Mouse (Mus musculus): ENCODE measurements at regions not wholly inside any gene's neighbourhood (a gene's known extent, or its start where the extent isn't known, plus 50 kb on each side); places are given as distances from the start of the nearest gene placed in this dataset.

DNA sequence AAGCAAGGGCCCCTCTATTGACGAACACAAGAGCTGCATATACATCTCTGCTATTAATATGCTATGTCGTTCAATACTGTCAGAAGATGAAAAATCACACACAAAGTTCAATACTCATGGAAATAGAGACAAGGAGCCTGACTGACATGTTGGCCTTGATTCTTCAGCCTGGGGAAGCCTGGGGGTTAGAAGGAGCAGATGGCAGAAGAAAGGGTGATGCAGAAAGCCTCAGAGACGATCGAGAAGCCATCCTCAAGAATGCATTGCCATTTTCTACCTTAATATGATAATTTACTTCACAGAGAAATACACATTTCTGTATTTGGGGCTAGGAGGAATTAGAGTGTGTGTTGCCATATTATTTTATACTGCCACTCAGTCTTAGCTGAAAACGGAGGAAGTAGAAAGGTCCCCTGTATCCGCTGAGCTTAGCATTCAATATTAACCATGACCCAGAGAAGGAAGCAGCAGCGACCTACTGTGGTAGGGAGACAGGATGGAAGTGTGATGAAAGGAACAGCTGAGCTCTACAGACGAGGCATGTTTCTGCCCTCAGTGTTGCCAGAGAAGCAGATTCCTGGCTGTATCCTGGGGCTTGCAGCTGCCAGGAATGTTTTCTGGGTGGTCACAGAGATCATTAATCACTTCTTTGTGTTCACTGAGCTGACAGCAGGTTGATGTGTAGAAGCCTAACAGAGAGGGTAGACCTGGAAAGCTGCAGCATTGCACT lies 105.2 kb downstream of the Lrig3 start:
- DNase-seq = no peak

DNA sequence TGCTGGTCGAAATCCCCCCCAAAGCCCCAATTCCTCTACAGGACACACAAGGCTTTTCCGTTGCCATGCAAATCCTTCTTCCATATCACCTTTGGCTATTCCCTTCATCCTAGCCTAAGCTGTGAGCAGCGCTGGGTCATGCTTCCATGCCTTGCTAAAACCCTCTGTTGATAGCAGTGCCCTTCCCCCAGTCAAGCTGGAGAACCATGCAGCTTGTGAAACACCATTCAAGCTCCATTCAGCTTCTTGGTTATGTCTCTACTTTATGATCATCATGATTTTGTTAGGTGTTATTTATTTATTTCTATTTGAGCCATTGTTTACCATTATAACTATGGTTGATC lies 105.7 kb downstream of the Lrig3 start:
- DNase-seq = no peak

GRCm38 (mm10) chr10:126077313-126077966 lies 111.5 kb downstream of the Lrig3 start:
- no peak for DNase-seq

DNA sequence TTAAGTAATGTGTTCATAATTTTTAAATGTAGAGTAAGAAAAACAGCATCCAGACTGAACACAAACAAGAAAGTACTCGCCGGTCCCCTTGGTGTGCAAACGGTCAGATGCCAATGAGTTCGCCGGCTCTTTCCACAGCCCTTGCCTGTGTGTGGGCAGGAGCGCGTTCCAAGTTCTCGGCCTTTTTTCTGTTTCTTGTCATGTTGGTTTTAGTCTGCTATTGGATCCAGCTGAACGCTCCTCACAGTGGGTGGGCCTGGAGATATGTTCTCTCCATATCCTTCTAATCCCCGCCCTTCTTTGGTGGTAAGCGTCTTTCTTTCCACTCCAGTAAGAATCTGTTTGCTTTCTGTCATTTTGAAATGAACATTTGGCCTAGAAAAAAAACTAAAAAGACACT lies 116.6 kb downstream of the Lrig3 start:
- no peak for DNase-seq

- DNase-seq = no peak
These were observed 120.7 kb downstream of the Lrig3 start for GRCm38 (mm10) chr10:126086684-126087083.

GRCm38 (mm10) chr10:126094238-126094880 lies 128.4 kb downstream of the Lrig3 start:
- no peak for DNase-seq

GRCm38 (mm10) chr10:126097896-126098295 lies 131.9 kb downstream of the Lrig3 start:
- no peak for DNase-seq

DNA sequence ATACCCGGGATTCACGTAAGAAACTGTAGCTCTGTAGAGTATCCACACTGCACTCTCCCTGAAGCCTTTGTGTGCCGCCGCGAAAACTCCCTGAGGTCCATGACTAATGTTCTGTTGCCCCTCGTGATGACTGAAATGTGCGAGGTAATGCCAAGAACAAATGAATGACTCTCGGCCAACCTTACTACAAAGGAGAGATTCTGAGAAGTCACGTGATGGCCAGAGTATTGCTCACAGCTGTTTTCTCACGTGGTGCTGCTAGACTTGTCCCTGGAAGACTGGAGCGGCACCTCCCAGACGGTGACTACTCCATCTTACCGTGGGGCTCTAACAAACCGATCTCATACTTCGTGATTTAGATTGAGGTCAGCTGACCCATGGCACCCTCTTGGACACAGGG lies 136.9 kb downstream of the Lrig3 start:
- DNase-seq = no peak

- no peak for DNase-seq
These were observed 147.1 kb downstream of the Lrig3 start for GRCm38 (mm10) chr10:126113106-126113505.

GRCm38 (mm10) chr10:126115386-126115785 lies 149.4 kb downstream of the Lrig3 start:
- no peak for DNase-seq

GRCm38 (mm10) chr10:126121626-126122025 lies 155.7 kb downstream of the Lrig3 start:
- DNase-seq = no peak

- DNase-seq = no peak
These were observed 156.5 kb downstream of the Lrig3 start for GRCm38 (mm10) chr10:126122504-126122903.

DNA sequence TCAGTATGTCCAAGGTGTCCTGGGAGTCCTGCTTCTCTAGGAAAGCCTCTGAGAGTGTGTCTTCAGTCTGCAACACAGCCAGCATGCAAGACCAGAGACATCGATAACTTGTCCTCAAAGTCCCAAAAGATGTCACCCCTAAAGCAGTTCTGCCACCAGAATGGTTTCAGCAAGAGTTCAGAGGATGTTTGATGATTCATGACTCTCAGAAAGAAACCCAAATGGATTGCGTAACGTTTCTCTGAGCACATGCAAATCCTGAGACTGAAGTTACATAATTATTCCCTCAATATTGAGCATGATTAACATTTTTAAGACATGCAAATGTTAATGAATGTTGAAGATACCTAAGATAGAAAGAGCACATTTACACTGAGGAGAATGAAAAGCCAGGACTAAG lies 167.2 kb downstream of the Lrig3 start:
- no peak for DNase-seq

GRCm38 (mm10) chr10:126133957-126134356 lies 168.0 kb downstream of the Lrig3 start:
- DNase-seq = no peak

- DNase-seq = no peak
These were observed 172.6 kb downstream of the Lrig3 start for GRCm38 (mm10) chr10:126138585-126138984.

- no peak for DNase-seq
These were observed 175.6 kb downstream of the Lrig3 start for GRCm38 (mm10) chr10:126141586-126141985.

- no peak for DNase-seq
These were observed 177.9 kb downstream of the Lrig3 start for GRCm38 (mm10) chr10:126143833-126144232.

- DNase-seq = no peak
These were observed 178.7 kb downstream of the Lrig3 start for GRCm38 (mm10) chr10:126144609-126145202.

- DNase-seq = no peak
These were observed 191.3 kb downstream of the Lrig3 start for GRCm38 (mm10) chr10:126157300-126157699.

DNA sequence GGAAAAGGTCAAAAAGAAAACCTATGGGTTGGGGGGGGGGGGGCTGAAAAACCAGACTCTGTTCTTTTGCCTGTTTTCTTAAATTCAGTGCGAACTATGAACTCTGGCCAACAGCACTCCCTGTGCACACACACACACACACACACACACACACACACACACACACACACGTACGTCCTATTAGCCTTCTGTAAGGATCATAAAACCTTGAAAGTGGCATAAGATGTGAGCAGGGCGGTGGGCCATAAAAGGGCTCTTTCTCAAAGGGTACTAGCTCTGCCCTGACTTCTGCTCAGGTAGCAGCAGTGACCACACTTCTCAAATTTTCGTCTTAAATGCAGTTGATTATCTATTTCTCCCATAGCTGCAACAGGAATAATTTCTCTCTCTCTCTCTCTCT lies 199.2 kb downstream of the Lrig3 start:
- no peak for DNase-seq

DNA sequence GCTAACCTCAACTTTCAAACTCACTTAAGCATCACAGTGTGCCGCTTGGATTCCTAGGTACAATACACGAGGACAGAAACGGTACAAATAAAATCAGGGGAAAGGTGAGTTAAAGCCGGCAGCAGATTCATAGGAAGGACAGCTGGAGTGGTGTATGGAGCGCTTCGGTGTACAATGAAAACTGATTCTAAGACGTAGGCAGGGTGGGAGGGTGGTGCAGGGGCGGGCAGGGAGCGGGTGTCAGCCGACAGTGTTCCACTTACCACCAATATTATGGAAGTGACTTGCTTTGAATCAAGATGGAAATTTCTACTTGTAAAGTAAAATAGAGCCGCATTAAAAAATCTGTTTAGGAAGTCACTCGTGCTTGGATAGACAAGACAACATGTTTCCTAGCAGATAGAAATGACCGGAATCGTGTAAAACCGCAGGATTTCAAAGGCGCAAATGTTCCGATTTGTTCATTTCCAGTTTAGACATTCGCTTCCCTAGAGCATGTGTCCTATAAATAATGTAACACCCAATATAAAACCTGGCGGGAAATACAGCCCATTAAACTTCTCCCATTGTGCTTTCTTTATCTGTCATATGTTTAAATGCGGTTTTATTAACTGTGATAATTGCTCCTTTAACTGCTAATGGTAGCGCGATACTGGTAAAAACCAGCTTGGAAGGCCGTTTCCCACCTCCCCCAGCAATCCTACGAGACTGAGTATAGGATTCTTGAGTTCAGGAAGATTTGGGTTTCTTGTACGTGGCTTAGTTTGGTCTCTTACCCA lies 203.3 kb downstream of the Lrig3 start:
- DNase-seq = no peak

DNA sequence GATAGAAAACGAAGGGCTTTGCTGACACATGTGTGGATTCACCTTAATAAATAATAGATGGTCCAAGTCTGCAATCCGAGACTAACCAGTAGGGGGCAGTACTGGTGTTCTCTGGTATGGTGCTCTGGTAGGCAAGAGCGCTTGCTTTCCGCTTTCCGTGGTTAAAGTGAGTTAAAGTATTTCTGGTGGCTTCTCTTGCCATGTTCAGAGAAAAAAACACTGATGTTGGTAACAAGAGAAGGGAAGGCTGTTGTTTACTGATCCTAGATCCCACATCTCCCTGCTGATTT lies 203.9 kb downstream of the Lrig3 start:
- DNase-seq = peak in 1 of 2 experiments; percentile 4

Data from spleen, adult 18-20 months (tissue).